Mouse (Mus musculus) kidney, embryonic 16.5 days (tissue): ENCODE measurements at regions not wholly inside any gene's neighbourhood (a gene's known extent, or its start where the extent isn't known, plus 50 kb on each side); places are given as distances from the start of the nearest gene placed in this dataset.

Source experiments
- ATAC-seq: fragments of 200-750 bp; cut with Nextera tagmentation; 2 replicates; pipeline ENCODE4 v1.8.0; 2017; ENCODE audit warnings: moderate TSS enrichment; ENCODE audit not compliant: low FRiP score, low TSS enrichment
- H3K27ac ChIP-seq: fragments of 300-500 bp; sonication (generic); 2 replicates; pipeline ENCODE4 v1.5.1; 2014; ENCODE audit warnings: low read length
- H3K27me3 ChIP-seq: fragments of 300-500 bp; sonication (generic); 2 replicates; pipeline ENCODE4 v1.6.1; 2014; ENCODE audit warnings: low read length, control low read depth, mixed read lengths; ENCODE audit not compliant: insufficient read depth
- H3K36me3 ChIP-seq: fragments of 300-500 bp; sonication (generic); 2 replicates; pipeline ENCODE4 v1.6.1; 2014; ENCODE audit warnings: low read length, control low read depth, mixed read lengths; ENCODE audit not compliant: insufficient read depth
- H3K4me1 ChIP-seq: fragments of 300-500 bp; sonication (generic); 2 replicates; pipeline ENCODE4 v1.6.1; 2014; ENCODE audit warnings: low read length, control low read depth, mixed read lengths; ENCODE audit not compliant: insufficient read depth
- H3K4me2 ChIP-seq: fragments of 300-500 bp; sonication (generic); replicated peaks from 2 replicates; pipeline ENCODE4 v1.6.1; 2014; ENCODE audit warnings: low read depth, low read length
- H3K4me3 ChIP-seq: fragments of 300-500 bp; sonication (generic); 2 replicates; pipeline ENCODE4 v1.5.1; 2014; ENCODE audit warnings: mild to moderate bottlenecking, low read length
- H3K9ac ChIP-seq: fragments of 300-500 bp; sonication (generic); replicated peaks from 2 replicates; pipeline ENCODE4 v1.6.1; 2014; ENCODE audit warnings: low read length
- H3K9me3 ChIP-seq: fragments of 300-500 bp; sonication (generic); 2 replicates; pipeline ENCODE4 v1.6.1; 2016; ENCODE audit warnings: low read length, control low read depth
- WGBS: fragments of 180-500 bp; shearing (Covaris S2); extraction: QIAGEN DNeasy Blood & Tissue Kit; methylation state at CpG from one replicate; pipeline ENCODE4 v1.1.7; 2014; 5-methylcytosine and 5-hydroxymethylcytosine counted together

DNA sequence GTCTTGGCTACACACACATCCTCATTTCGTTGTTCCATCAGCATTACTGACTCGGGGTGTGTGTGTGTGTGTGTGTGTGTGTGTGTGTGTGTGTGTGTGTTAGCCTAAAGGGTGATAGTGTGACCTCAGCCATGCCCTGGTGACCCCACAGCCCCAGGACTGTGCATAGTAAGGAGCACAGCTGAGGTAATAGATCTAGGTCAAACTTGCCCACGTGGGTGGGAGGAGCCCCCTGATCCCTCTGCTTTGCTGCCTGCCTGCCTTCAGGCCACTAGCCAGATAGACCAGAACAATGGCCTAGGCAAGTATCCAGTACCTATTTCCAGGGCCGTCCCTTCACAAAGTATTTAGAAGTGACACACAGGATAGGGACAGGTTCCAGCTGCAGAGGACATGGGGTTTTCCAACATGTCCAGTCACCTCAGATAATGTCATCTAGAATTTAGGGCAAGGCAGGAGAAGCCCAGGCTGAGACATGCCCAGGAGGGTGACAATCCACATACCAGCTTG, 70.6 kb upstream of the Nectin1 start:
- Histone ChIP-seq H3K9me3 (no peaks in the 10 kb centered on the region), H3K4me2 (no peak overlapping the region), H3K9ac (no peak overlapping the region), H3K4me1 (no peaks in the 10 kb centered on the region), H3K4me3 (no peak overlapping the region), H3K27ac (no peak overlapping the region), H3K27me3 (no peaks in the 10 kb centered on the region), H3K36me3 (no peaks in the 10 kb centered on the region)
- 55% methylated on average over 4 of the region's 4 CpGs for WGBS
- ATAC-seq = no peak

DNA sequence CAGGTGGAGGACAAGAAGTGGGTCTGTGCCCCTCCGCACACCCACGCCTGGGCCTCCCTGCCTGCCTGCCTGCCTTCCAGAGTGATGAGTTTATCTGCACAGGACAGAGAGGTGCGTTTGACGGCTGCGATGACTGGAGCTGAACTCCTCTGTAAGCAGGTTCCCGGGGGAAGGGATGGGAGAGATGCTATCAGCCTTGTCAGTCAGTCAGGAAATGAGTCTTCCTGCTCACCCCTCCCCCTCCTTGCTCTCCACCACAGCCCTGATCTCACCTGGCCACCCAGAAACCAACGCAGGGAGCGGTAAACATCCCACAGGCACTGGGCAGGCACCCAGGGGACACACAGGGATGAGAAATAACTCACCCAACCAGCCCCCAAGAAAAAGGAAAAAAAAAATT, 69.5 kb upstream of the Nectin1 start:
- no peak overlapping the region for H3K9ac ChIP-seq
- no peak overlapping the region for H3K4me2 ChIP-seq
- H3K4me1 ChIP-seq = peaks cover 2% of the 10 kb centered on the region; the same call in 1 of the 2 replicates
- no peaks in the 10 kb centered on the region for H3K9me3 ChIP-seq
- H3K27ac ChIP-seq = no peak overlapping the region
- H3K4me3 ChIP-seq = no peak overlapping the region
- ATAC-seq = no peak
- no peaks in the 10 kb centered on the region for H3K27me3 ChIP-seq
- 47% methylated on average over 8 of the region's 8 CpGs for WGBS
- H3K36me3 ChIP-seq = no peaks in the 10 kb centered on the region

DNA sequence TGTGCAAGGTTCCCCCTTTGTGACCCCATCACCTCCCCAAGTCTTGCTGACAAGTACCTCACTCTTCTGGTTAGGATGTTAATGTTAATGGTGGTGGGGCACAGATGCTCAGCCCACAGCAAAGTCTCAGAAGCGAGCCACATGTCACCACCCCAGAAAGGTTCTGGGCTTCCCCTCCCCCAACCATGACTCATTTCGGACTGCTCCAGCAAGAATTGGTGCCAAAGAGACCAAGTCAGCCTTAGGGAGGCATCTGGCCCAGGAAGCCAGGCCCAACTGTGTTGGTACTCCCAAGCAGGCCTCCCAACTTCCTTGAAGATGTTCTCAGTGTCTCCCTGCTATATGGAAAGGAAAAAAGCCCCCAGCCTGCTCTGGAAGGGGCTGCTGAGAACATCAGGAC, 67.8 kb upstream of the Nectin1 start:
- Histone ChIP-seq H3K9ac (no peak overlapping the region), H3K36me3 (no peaks in the 10 kb centered on the region), H3K4me2 (no peak overlapping the region), H3K9me3 (no peaks in the 10 kb centered on the region), H3K4me3 (no peak overlapping the region), H3K4me1 (peaks cover 4% of the 10 kb centered on the region; the same call in 1 of the 2 replicates), H3K27ac (no peak overlapping the region), H3K27me3 (no peaks in the 10 kb centered on the region)
- 71% methylated on average over 2 of the region's 2 CpGs for WGBS
- no peak for ATAC-seq

DNA sequence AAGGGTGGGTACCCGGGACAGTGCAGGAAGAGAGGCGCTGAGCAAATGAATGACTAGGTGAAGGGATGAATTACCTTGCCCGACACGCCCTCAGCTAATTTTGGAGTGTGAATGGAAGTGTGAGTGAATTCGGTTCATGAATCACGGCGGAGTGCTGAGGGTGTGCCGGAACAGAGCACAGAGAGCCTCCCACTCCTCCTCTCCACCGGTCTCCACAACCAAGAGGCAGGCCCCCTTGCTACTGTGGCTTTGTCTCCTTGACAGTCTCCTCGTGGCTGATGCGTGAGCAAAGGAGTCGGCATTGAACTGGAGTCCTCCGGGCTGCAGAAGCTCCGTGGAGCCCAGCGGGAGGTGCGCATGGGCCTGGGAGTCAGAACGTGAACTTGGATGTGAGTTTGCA, 64.5 kb upstream of the Nectin1 start:
- H3K4me1 ChIP-seq = peaks cover 4% of the 10 kb centered on the region; the same call in 1 of the 2 replicates
- no peak for ATAC-seq
- no peaks in the 10 kb centered on the region for H3K27me3 ChIP-seq
- H3K4me2 ChIP-seq = no peak overlapping the region; the same call in 1 of the 2 replicates
- no peaks in the 10 kb centered on the region for H3K36me3 ChIP-seq
- H3K9ac ChIP-seq = no peak overlapping the region
- no peaks in the 10 kb centered on the region for H3K9me3 ChIP-seq
- H3K4me3 ChIP-seq = no peak overlapping the region
- H3K27ac ChIP-seq = no peak overlapping the region
- 30% methylated on average over 17 of the region's 17 CpGs for WGBS

DNA sequence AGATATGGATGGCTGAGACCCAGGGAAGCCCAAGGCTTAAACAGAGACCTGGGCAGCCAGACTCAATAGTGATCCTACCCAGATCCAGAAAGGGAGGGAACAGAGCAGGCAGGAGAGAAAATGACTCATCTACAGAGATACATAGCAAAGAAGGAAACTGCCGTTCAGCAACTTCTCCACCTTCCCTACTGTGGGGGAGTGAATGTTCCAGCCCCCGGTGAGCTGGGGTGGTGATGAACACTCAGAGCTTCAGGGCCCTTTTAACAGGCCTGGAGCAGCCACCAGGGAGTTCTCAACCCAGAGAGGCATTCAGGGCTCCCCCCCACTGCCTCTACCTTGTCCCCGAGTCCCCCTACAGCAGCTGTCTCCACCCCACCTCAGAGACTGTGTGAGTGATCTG, 62.5 kb upstream of the Nectin1 start:
- Histone ChIP-seq H3K27me3 (no peaks in the 10 kb centered on the region), H3K9ac (no peak overlapping the region), H3K4me1 (peaks cover 4% of the 10 kb centered on the region; the same call in 1 of the 2 replicates), H3K4me3 (no peak overlapping the region), H3K36me3 (no peaks in the 10 kb centered on the region), H3K9me3 (no peaks in the 10 kb centered on the region), H3K4me2 (no peak overlapping the region), H3K27ac (no peak overlapping the region)
- 44% methylated on average over 3 of the region's 3 CpGs for WGBS
- ATAC-seq = no peak

DNA sequence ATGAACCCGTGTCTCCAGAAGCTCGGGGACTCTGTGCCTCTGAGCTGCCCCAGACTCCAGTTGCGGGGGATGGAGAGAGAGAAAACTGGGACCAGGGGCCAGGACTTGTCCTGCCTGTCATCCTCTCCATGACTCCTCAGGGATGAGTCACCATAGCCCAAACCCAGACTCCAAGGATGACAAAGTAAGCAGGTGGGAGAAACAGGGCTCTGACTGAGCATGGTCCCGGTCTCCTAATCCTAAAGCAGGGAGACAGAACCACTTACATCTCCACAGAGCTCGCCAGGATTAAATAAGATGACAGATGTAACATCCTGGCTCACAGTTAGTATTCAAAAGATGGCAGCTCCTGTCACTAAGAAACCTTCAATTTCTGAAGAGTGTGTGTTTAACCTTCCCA, 61.7 kb upstream of the Nectin1 start:
- no peak overlapping the region for H3K4me2 ChIP-seq
- 65% methylated on average over 5 of the region's 5 CpGs for WGBS
- H3K27me3 ChIP-seq = no peaks in the 10 kb centered on the region
- no peaks in the 10 kb centered on the region for H3K9me3 ChIP-seq
- H3K9ac ChIP-seq = no peak overlapping the region
- no peak for ATAC-seq
- no peaks in the 10 kb centered on the region for H3K36me3 ChIP-seq
- no peak overlapping the region for H3K27ac ChIP-seq
- peaks cover 4% of the 10 kb centered on the region; the same call in 1 of the 2 replicates for H3K4me1 ChIP-seq
- H3K4me3 ChIP-seq = no peak overlapping the region

DNA sequence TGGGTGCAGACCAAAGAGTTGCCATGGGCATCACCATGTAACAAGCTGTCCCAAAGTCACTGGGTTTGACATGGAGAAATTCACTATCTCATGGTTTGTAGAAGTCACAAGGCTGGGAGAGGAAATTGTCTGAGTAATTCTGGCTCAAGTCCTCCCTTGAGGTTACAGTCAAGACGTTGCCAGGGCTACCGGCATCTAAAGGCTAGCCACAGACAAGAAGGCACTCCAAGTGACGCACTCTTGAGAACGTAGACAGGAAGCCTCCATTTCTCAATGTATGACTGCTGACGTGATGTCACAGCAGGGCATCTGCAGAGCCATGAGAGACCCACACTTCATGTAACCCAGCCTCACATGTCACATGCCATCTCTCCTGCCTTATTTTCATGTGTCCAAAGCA, 59.2 kb upstream of the Nectin1 start:
- no peak overlapping the region for H3K4me3 ChIP-seq
- no peak for ATAC-seq
- H3K9me3 ChIP-seq = no peaks in the 10 kb centered on the region
- H3K9ac ChIP-seq = no peak overlapping the region
- no peaks in the 10 kb centered on the region for H3K4me1 ChIP-seq
- H3K4me2 ChIP-seq = no peak overlapping the region
- no peak overlapping the region for H3K27ac ChIP-seq
- no peaks in the 10 kb centered on the region for H3K36me3 ChIP-seq
- WGBS = 78% methylated on average over 5 of the region's 5 CpGs
- no peaks in the 10 kb centered on the region for H3K27me3 ChIP-seq

DNA sequence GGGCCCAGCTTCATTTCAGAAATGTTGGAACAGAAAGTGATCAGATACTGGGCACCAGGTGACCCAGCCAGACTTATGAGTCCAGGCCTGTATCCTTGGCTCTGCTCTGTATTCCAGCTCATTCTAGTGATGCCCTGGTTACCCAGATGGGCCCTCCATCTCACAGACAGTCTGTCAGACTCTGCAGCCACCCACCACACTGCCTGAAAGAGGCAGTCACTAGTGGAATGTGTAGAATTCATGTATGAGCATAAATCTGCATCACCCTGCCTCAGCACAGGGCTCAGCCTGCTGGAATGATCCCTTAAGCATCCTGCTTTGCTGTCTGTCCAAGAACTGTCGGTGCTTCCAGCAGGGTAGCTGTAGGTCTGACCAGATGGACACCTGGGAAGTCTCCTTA, 51.8 kb upstream of the Nectin1 start:
- no peaks in the 10 kb centered on the region for H3K36me3 ChIP-seq
- WGBS = 88% methylated on average over 1 of the region's 1 CpGs
- no peak for ATAC-seq

DNA sequence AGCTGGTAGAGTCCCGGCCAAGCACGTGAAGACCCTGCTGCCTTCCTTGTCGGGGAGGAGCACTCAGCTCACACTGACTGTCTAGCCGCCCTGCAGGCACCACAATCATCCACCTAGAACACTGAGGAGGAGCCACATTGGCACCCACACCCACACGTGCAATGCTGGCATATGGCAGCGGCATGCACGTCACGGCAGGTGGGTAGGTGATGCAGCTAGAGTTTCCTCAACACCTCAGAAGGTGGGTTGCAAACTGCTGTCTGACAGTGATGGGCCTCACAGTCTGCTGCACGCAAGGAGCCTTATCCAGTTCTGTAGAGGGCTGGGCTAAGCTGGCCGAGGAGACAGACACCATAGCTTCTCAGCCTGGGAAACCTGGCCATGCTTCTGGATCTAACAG, 51.2 kb upstream of the Nectin1 start:
- no peak for ATAC-seq
- H3K36me3 ChIP-seq = no peaks in the 10 kb centered on the region
- no peaks in the 10 kb centered on the region for H3K4me1 ChIP-seq
- no peak overlapping the region for H3K4me3 ChIP-seq
- H3K9me3 ChIP-seq = no peaks in the 10 kb centered on the region
- no peaks in the 10 kb centered on the region for H3K27me3 ChIP-seq
- no peak overlapping the region for H3K27ac ChIP-seq
- no peak overlapping the region for H3K4me2 ChIP-seq
- H3K9ac ChIP-seq = no peak overlapping the region
- WGBS = 86% methylated on average over 10 of the region's 10 CpGs

More for the DNA sequence above, 51.8 kb upstream of the Nectin1 start:
- H3K27ac ChIP-seq = no peak overlapping the region
- H3K9ac ChIP-seq = no peak overlapping the region
- no peak overlapping the region for H3K4me2 ChIP-seq
- no peaks in the 10 kb centered on the region for H3K4me1 ChIP-seq
- H3K9me3 ChIP-seq = no peaks in the 10 kb centered on the region
- H3K27me3 ChIP-seq = no peaks in the 10 kb centered on the region
- no peak overlapping the region for H3K4me3 ChIP-seq
